Mouse (Mus musculus) C3H10T1/2 (cell line): ENCODE measurements around the gene Drd4. TPM values are rescaled to one million over a fixed set of nuclear protein-coding genes. Genes with fewer than 3 reads are reported as not detected.

Experiments used
- polyA plus RNA-seq, 2 experiments: library from polyadenylated mRNA; unstranded; fragments of >200 nt; fragmentation: generic; extraction: Trizol; gene quantifications; one replicate each; pipeline ENCODE4 v1.2.1; 2012; ENCODE audit warnings: missing spikeins in 2 of 2

Gene Drd4
- under 1 TPM in 1 of 2 experiments, not detected in 1; 0.04 TPM for polyA plus RNA-seq

DNA sequence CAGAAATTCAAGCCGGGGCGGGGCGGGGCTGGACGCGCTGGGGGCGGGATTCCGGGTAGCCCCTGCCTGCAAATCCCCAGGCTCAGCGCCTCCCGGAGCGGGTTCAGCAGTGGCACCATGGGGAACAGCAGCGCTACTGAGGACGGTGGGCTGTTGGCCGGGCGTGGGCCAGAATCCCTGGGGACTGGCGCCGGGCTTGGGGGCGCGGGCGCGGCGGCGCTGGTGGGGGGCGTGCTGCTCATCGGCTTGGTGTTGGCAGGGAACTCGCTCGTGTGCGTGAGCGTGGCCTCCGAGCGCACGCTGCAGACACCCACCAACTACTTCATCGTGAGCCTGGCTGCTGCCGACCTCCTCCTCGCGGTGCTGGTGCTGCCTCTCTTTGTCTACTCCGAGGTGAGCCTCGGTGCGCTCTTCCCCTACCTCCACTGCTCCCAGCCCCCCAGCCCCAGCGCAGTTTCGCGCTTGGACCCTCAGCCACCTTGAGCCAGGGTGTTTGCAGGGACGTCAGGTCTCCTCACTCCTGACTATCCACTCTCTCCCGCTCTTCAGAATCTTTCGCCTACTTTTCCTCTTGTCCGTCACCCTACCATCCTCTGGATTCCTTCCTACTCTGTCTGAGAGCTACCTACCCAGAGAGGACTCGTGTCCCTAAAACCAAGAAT, at the start of gene Drd4:
Gene Drd4, plus strand, starts transcription at position 86 of the 662 bp plus-strand sequence.

DNA sequence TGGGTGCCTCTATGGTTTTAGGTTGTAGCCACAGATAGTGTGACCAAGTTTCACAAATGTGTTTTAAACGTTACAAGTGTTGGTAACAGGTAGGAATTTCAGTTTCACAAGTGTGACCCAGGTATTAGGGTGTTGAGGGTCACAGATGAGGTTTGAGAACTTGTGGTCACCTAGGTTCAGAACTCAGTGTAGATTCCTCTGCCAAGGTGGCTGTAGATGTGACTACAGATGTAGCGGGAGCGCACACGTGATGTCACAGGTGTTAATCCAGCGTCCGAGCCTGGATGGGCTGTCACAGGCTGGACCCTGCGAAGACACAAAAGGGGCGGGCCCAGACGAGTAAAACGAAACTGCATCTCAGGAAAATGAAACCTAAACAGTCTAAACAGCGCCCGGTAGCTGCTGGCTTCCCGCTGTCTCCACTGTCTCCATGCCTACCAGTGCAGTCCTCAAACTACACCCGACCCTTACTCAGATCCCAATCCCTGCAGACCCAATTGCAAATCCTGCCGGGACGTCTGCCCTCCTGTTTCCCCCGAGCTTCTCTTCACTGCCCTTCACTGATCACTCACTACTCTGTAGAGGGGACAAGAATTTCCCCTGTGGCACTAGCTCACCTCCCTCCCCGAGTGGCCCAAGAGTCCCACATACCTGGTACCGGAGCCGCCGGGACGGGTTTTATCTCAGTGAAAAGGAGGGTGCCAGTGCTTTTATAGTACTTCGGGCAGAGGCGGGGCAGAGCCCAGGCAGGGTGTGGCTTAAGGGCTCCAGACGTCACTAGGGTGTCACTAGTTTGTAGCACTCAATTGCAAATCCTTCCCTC, 25.9 kb upstream of the Drd4 start, which contains the start of gene Irf7:
Gene Irf7, minus strand, starts transcription at position 743 of the 823 bp plus-strand sequence.

DNA sequence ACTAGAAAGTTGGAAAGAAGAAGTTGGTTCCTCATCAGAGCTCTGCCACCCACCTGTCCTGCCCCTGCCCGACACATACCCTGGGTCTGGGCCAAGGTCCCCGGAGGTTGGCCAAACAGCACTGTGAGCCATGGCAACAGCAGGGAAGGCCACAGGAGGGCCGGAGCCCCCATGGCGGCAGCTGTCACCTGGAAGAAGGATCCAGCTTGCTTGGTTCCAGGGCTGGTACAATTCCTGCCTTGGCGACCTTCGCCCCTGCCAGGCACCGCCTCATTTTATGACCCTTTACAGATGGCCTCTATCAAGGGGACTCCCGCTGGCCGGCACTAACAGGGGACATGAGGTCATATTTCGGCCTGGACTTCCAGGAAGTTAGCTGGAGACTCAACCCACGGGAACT, 15.3 kb upstream of the Drd4 start, which contains the start of gene Cdhr5:
Gene Cdhr5, minus strand, starts transcription at position 241 of the 400 bp plus-strand sequence.

DNA sequence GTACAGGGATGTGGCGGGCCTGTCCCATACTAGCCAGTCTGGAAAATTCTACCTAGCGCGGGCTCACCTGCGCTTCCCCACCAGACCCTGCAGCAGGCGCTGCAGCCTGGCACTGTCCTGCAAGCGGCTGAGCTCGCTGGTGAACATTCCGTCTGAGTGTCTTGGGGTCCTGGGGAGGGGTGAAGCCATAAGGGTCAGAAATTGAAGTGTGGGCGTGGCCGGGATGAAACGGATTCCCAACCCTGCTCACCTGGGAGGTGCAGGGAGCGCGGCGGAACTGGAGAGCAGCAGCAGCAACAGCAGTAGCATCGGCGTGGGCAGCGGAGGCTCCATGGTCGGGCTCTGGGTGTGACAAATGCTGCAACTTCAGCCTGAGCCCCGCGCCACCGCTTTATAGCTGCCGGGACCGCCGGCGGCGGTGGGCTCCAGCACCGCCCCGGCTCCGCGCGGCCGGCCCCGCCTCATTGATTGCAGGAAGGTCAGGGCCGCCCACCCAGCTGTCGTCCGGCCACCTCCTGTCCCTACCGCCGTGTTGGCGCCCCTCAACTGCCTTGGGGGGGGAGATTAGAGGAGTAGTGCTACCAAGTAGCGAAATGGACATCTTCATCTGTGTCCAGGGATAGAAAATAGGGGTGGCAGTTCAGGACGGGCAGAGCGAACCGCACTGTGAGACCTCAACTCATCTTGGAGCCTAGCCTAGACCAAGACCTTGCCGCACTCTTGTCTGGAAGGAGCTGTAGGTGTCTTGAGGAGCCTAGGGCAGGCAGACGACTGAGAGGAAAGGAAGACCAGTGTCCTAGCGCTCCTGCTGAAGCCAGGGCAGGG, 12.8 kb upstream of the Drd4 start, which contains the start of gene Sct:
Gene Sct, minus strand, starts transcription at position 368 of the 825 bp plus-strand sequence.

DNA sequence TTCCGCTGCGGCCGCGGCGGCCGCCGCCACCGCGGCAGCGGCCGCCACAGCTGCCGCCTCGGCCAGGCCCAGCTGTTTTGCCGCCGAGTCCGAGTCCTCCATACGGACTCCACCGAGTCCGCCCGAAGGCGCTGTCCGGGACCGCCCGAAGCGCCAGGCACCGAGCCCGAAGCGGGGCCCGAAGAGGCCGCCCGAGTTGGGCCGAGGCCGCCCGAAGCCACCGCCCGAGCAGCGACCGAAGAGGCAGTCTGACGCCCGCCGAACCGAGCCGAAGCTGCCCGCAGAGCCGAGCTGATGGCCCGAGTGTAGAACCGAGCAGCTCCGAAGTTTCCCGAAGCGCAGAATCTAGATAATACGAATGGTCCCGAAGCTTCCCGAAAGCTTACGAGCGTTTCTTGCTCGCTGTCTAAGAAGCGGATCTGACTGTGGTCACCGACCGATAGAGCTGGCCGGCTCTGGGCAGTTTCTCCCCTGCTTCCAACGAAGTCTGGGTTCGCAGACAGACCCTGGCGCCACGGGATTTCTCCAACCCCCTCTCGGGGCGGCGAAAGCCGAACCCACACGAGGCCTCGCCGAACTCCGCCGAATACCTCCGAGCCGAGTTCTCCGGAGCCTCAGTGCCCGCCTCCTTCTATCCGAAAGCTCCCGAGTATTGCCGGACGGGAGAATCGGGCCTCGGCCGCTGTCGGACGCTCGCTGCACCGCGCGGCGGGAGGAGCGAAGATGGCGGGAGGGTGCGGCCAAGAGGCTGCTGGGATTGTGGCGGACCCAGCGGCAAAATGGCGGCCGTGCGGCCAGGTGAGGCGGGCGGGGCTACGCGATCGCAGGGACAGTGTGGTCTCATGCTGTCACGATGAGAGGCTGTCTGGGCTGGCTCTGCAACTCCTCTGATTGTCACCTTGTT, 35.9 kb downstream of the Drd4 start, which contains the start of the genes Deaf1 and Tmem80:
Gene Deaf1, minus strand, starts transcription at position 222 of the 904 bp plus-strand sequence.
Gene Tmem80, plus strand, starts transcription at position 271 of the 904 bp plus-strand sequence.

DNA sequence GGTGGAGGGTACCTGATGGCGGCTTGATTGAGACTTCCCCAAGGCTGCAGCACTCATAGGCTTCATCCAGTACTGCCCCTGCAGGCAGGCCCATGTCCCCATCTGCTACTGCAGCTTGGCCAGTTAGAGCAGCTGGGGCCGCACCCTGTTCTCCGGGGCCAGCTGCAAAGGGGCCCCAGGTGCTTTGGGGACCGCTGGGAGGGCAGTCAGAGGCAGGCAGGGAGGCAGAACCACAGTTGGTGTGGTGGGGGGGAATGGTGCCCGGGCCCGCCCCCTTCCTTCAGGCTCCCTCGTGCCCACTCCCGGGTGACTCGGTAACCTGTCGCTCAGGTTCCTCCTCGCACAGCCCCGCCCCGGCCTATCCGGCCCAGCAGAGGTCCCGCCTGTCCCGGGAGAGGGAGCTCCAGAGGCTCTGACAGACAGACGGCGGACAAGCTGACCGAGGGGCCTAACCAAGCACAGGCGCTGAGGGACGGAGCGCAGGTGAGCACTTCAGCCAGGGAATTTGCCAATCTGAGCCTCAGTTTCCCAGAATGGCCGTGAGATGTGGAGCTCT, 46.8 kb downstream of the Drd4 start, which contains the start of gene Eps8l2:
Gene Eps8l2, plus strand, starts transcription at position 305 of the 556 bp plus-strand sequence.

Other genes starting within 250 kb of the Drd4 start
- 1 to 10 TPM; 3.9 to 4.3 TPM for gene B4galnt4, start 230.9 kb upstream of the Drd4 start, polyA plus RNA-seq
- 1 to 10 TPM; 1.8 to 6.9 TPM for gene Pkp3, start 213.8 kb upstream of the Drd4 start, polyA plus RNA-seq
- gene Sigirr, start 191.4 kb upstream of the Drd4 start, polyA plus RNA-seq: 1 to 10 TPM; 3.7 to 6.1 TPM
- gene Ano9, start 174.2 kb upstream of the Drd4 start, polyA plus RNA-seq: not detected
- gene Ptdss2, start 169.6 kb upstream of the Drd4 start, polyA plus RNA-seq: 10 to 100 TPM; 18.4 to 33.3 TPM
- gene Rnh1, start 119.1 kb upstream of the Drd4 start, polyA plus RNA-seq: 100 to 1,000 TPM; 241 to 367 TPM
- gene Hras, start 98.0 kb upstream of the Drd4 start, polyA plus RNA-seq: 100 to 1,000 TPM; 103 to 394 TPM
- gene Lrrc56, start 97.8 kb upstream of the Drd4 start, polyA plus RNA-seq: 1 to 10 TPM; 1.1 to 9.3 TPM
- under 1 TPM; 0.01 to 0.06 TPM for gene Lmntd2, start 77.9 kb upstream of the Drd4 start, polyA plus RNA-seq
- 10 to 100 TPM; 18.3 to 22.5 TPM for gene Rassf7, start 76.1 kb upstream of the Drd4 start, polyA plus RNA-seq
- 10 to 100 TPM; 37.5 to 55.7 TPM for gene Phrf1, start 63.2 kb upstream of the Drd4 start, polyA plus RNA-seq
- gene Irf7, start 25.5 kb upstream of the Drd4 start, polyA plus RNA-seq: 1 to 10 TPM in 1 of 2 experiments, under 1 TPM in 1; 0.70 to 6.4 TPM
- gene Cdhr5, start 15.2 kb upstream of the Drd4 start, polyA plus RNA-seq: under 1 TPM in 1 of 2 experiments, not detected in 1; 0.04 TPM
- gene Sct, start 12.9 kb upstream of the Drd4 start, polyA plus RNA-seq: not detected
- gene Deaf1, start 35.7 kb downstream of the Drd4 start, polyA plus RNA-seq: 10 to 100 TPM; 21.2 to 45.8 TPM
- gene Tmem80, start 35.7 kb downstream of the Drd4 start, polyA plus RNA-seq: 10 to 100 TPM; 27.0 to 32.8 TPM
- 1 to 10 TPM in 1 of 2 experiments, under 1 TPM in 1; 0.15 to 1.3 TPM for gene Eps8l2, start 46.9 kb downstream of the Drd4 start, polyA plus RNA-seq
- gene Taldo1, start 100.2 kb downstream of the Drd4 start, polyA plus RNA-seq: 100 to 1,000 TPM; 168 to 274 TPM
- 10 to 100 TPM; 19.0 to 44.3 TPM for gene Gatd1, start 122.1 kb downstream of the Drd4 start, polyA plus RNA-seq
- under 1 TPM in 1 of 2 experiments, not detected in 1; 0.02 TPM for gene Cend1, start 137.5 kb downstream of the Drd4 start, polyA plus RNA-seq
- 10 to 100 TPM in 1 of 2 experiments, 1 to 10 TPM in 1; 5.8 to 13.9 TPM for gene Slc25a22, start 145.9 kb downstream of the Drd4 start, polyA plus RNA-seq
- gene Pidd1, start 152.0 kb downstream of the Drd4 start, polyA plus RNA-seq: 1 to 10 TPM; 4.1 to 5.6 TPM
- over 10,000 TPM in 1 of 2 experiments, 1,000 to 10,000 TPM in 1; 3,471 to 11,217 TPM for gene Rplp2, start 155.4 kb downstream of the Drd4 start, polyA plus RNA-seq
- 10 to 100 TPM; 28.5 to 35.1 TPM for gene Pnpla2, start 163.2 kb downstream of the Drd4 start, polyA plus RNA-seq
- 1 to 10 TPM; 5.3 to 8.3 TPM for gene Cracr2b, start 169.1 kb downstream of the Drd4 start, polyA plus RNA-seq
- 100 to 1,000 TPM; 161 to 178 TPM for gene Cd151, start 175.4 kb downstream of the Drd4 start, polyA plus RNA-seq
- gene Polr2l, start 183.1 kb downstream of the Drd4 start, polyA plus RNA-seq: 100 to 1,000 TPM in 1 of 2 experiments, 10 to 100 TPM in 1; 73.2 to 208 TPM
- gene Tspan4, start 183.2 kb downstream of the Drd4 start, polyA plus RNA-seq: 100 to 1,000 TPM; 245 to 411 TPM
- gene Chid1, start 247.9 kb downstream of the Drd4 start, polyA plus RNA-seq: 10 to 100 TPM; 21.6 to 42.3 TPM